Mouse (Mus musculus): ENCODE measurements around the gene St3gal2. TPM values are rescaled to one million over a fixed set of nuclear protein-coding genes. Genes with fewer than 3 reads are reported as not detected.
"Not testable (repeated sequence)": the region's sequence is repeated elsewhere in the genome, so short reads cannot be mapped to it uniquely, and the experiment has no call there.

St3gal2 gene
- polyA plus RNA-seq, 1 experiment from 2014 or later = 20.5 TPM

DNA sequence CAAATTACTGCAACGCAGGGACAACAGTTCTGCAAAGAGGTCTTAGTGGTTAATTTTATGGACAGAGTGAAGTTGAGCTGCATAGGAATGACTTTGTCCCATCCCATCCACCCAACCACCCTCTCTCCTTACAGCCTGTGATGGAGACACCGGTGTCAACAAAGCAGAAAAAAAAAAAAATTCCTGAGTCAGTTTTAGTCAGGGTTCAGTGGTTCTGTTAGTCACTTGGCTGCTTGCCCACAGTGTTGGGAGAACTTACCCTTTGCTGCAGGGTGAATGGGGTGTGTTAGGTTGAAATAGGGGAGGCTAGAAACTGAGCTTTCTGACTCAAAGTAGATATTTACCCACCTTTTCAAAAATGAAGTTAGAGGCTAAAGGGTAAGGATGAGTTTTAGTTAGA lies 2.3 kb upstream of the St3gal2 start:
- H3K4me2 ChIP-seq = no peak overlapping the region
- no peak overlapping the region for H3K9ac ChIP-seq
- H3K36me3 ChIP-seq = no peaks in the 10 kb centered on the region
- no peaks in the 10 kb centered on the region for H3K27me3 ChIP-seq
- WGBS = 56% methylated on average over 2 of the region's 2 CpGs
- peaks cover 22% of the 10 kb centered on the region for H3K4me1 ChIP-seq
- no peak overlapping the region for H3K4me3 ChIP-seq
- ATAC-seq (ENCODE audit: borderline replicate concordance, extremely low read depth, low FRiP score, low TSS enrichment) = no peak
- no peak overlapping the region for H3K27ac ChIP-seq
- H3K9me3 ChIP-seq = no peaks in the 10 kb centered on the region

DNA sequence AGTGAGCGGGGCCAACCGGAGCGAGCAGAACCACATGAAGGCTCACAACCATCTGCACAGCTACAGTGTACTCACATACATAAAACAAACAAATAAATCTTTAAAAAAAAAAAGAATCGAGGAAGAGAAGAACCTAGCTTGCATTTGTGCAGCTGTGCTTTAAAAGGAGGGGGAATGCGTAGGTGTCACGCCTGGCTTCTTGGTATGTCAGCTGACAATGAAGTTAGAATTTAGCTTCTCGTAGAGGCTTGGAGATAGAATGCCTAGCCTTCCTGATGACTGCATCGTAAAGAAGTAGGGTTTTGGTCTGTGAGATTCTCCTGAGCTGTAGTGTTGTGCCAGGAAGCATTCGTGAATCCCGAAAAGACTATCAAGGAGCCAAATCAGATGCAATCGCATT lies 1.7 kb upstream of the St3gal2 start:
- ATAC-seq (ENCODE audit: borderline replicate concordance, extremely low read depth, low FRiP score, low TSS enrichment) = no peak
- H3K27ac ChIP-seq = no peak overlapping the region
- H3K36me3 ChIP-seq = no peaks in the 10 kb centered on the region
- peaks cover 22% of the 10 kb centered on the region for H3K4me1 ChIP-seq
- H3K27me3 ChIP-seq = no peaks in the 10 kb centered on the region
- 80% methylated on average over 11 of the region's 11 CpGs for WGBS
- H3K4me3 ChIP-seq = no peak overlapping the region
- no peaks in the 10 kb centered on the region for H3K9me3 ChIP-seq
- H3K4me2 ChIP-seq = no peak overlapping the region
- H3K9ac ChIP-seq = no peak overlapping the region

DNA sequence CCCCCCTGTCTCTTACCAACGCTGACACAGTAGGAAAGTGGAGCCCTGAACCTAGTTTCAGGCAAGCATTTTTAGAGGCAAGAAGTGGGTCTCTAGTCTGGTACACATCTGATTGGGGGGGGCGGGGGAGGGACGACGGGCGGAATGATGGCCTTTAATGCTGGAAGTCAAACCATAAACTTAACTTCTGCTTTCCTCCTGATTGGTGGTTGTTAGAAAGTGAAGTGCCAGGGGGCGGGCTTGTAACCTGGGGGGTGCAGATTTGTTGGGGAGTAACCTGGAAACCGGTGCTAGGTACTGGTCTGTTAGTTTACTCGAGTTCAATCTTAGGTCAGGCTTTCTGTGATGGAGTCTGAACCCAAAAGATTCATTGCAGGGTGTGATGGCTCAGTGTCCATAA lies 1.3 kb upstream of the St3gal2 start:
- no peak for ATAC-seq (ENCODE audit: borderline replicate concordance, extremely low read depth, low FRiP score, low TSS enrichment)

GRCm38 (mm10) chr8:110920032-110920772 lies 480 bp downstream of the St3gal2 start:
- ATAC-seq (ENCODE audit: borderline replicate concordance, extremely low read depth, low FRiP score, low TSS enrichment) = peak; percentile 44; the same call in 1 of the 2 replicates
- 2% methylated on average over 33 of the region's 37 CpGs for WGBS
- Histone ChIP-seq H3K27me3 (no peaks in the 10 kb centered on the region), H3K36me3 (no peaks in the 10 kb centered on the region), H3K9me3 (no peaks in the 10 kb centered on the region), H3K27ac (peak overlapping the region; percentile 69), H3K4me2 (peak overlapping the region; percentile 71), H3K9ac (peak overlapping the region; percentile 92), H3K4me3 (peak overlapping the region; percentile 88), H3K4me1 (peaks cover 22% of the 10 kb centered on the region)

More for the DNA sequence above, 1.3 kb upstream of the St3gal2 start:
- WGBS = 53% methylated on average over 8 of the region's 8 CpGs
- Histone ChIP-seq H3K27ac (no peak overlapping the region), H3K4me3 (no peak overlapping the region), H3K9me3 (no peaks in the 10 kb centered on the region), H3K36me3 (no peaks in the 10 kb centered on the region), H3K4me2 (no peak overlapping the region), H3K27me3 (no peaks in the 10 kb centered on the region), H3K9ac (no peak overlapping the region), H3K4me1 (peaks cover 22% of the 10 kb centered on the region)

DNA sequence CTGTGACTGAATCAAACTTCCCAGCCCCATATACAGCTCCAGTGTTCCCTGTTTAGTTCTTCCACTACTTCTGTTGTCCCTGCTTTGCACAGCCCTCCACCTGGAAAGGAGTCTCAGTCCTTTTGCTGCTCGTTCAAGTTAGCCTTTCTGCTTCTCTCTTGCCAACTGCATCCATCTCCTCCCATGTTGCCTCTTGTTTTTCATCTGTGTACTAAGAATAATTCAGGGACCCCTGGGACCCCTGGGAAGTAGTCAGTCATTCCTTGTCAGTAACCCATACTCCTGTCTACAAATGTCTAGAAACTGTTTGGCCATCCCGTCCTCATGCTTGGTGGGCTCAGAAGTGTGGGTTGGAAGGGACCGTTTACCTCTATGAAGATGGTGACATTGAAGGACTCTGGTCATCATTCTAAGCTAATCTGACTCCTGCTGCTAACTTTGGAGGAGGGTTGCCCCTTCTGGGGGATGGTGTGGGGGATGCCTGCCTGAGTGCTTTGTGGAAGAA lies 1.1 kb downstream of the St3gal2 start:
- ATAC-seq (ENCODE audit: borderline replicate concordance, extremely low read depth, low FRiP score, low TSS enrichment) = no peak
- Histone ChIP-seq H3K4me1 (peaks cover 22% of the 10 kb centered on the region), H3K27ac (peak overlapping the region; percentile 69), H3K9ac (peak overlapping the region; percentile 92), H3K4me3 (peak overlapping the region; percentile 88), H3K27me3 (no peaks in the 10 kb centered on the region), H3K9me3 (no peaks in the 10 kb centered on the region), H3K36me3 (no peaks in the 10 kb centered on the region), H3K4me2 (peak overlapping the region; percentile 71)
- WGBS = 15% methylated on average over 3 of the region's 3 CpGs

GRCm38 (mm10) chr8:110921492-110922230 lies 1.9 kb downstream of the St3gal2 start:
- Histone ChIP-seq H3K4me1 (peaks cover 25% of the 10 kb centered on the region), H3K9ac (no peak overlapping the region)
- 29% methylated on average over 7 of the region's 7 CpGs for WGBS

GRCm38 (mm10) chr8:110925691-110926140 lies 6.0 kb downstream of the St3gal2 start:
- Histone ChIP-seq H3K27me3 (no peaks in the 10 kb centered on the region), H3K4me1 (peaks cover 17% of the 10 kb centered on the region), H3K27ac (no peak overlapping the region), H3K4me2 (no peak overlapping the region), H3K36me3 (no peaks in the 10 kb centered on the region), H3K9ac (no peak overlapping the region), H3K9me3 (no peaks in the 10 kb centered on the region), H3K4me3 (no peak overlapping the region)
- ATAC-seq (ENCODE audit: borderline replicate concordance, extremely low read depth, low FRiP score, low TSS enrichment) = no peak
- 70% methylated on average over 8 of the region's 8 CpGs for WGBS

More at GRCm38 (mm10) chr8:110921492-110922230, 1.9 kb downstream of the St3gal2 start:
- no peaks in the 10 kb centered on the region for H3K36me3 ChIP-seq
- no peaks in the 10 kb centered on the region for H3K27me3 ChIP-seq
- H3K9me3 ChIP-seq = no peaks in the 10 kb centered on the region
- peak overlapping the region; percentile 71 for H3K4me2 ChIP-seq
- peak; percentile 15; the same call in 1 of the 2 replicates for ATAC-seq (ENCODE audit: borderline replicate concordance, extremely low read depth, low FRiP score, low TSS enrichment)
- peak overlapping the region; percentile 69 for H3K27ac ChIP-seq
- H3K4me3 ChIP-seq = peak overlapping the region; percentile 88

DNA sequence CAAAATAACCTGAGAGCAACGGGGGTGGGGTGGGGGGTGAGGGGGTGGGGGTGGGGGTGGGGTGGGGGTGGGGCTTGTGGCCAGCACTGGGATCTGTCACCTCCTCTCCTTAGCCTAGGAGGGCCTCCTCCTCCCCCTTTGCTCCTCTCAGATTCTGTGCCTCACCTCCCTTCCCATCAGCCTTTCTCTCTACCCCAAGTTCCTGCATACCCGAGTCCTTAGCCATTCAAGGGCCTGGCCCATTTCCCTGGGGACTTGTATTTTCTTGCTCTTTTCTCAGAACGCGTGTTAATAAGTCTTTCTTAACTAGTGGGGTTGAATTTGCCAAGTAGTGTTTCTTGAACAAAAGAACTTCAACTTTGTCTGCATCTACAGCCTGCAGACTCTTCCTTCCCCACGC lies 7.0 kb downstream of the St3gal2 start:
- no peak for ATAC-seq (ENCODE audit: borderline replicate concordance, extremely low read depth, low FRiP score, low TSS enrichment)
- Histone ChIP-seq H3K36me3 (no peaks in the 10 kb centered on the region), H3K27me3 (no peaks in the 10 kb centered on the region), H3K4me1 (peaks cover 15% of the 10 kb centered on the region), H3K4me2 (no peak overlapping the region), H3K4me3 (no peak overlapping the region), H3K9ac (no peak overlapping the region), H3K9me3 (no peaks in the 10 kb centered on the region), H3K27ac (no peak overlapping the region)
- 47% methylated on average over 5 of the region's 5 CpGs for WGBS

- no peak overlapping the region for H3K9ac ChIP-seq
- 72% methylated on average over 7 of the region's 7 CpGs for WGBS
- no peak for ATAC-seq (ENCODE audit: borderline replicate concordance, extremely low read depth, low FRiP score, low TSS enrichment)
- no peak overlapping the region for H3K4me3 ChIP-seq
- no peaks in the 10 kb centered on the region for H3K9me3 ChIP-seq
- no peaks in the 10 kb centered on the region for H3K27me3 ChIP-seq
- H3K27ac ChIP-seq = no peak overlapping the region
- no peak overlapping the region for H3K4me2 ChIP-seq
- peaks cover 14% of the 10 kb centered on the region for H3K4me1 ChIP-seq
- H3K36me3 ChIP-seq = no peaks in the 10 kb centered on the region
Observed at GRCm38 (mm10) chr8:110928435-110928834, 8.7 kb downstream of the St3gal2 start.

DNA sequence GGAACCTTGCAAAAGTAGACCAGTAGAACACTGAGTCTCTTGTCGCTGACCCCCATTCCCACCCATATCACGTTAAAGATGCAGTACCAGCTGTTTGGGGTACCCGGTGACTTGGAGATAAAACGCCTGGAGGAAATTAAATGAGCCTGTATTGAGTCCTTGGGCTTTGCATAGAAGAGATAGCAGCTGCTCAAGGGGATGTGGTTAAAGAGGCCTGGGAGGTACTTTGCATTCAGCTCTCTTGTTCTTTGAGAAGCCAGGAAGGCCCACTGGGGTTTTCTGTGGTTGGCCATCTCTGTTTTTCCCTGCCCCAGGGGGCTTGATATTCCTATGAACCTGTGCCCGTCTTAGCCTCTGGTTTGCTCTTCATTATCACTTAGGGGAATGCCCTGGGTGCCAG lies 9.3 kb downstream of the St3gal2 start:
- Histone ChIP-seq H3K4me1 (peaks cover 14% of the 10 kb centered on the region), H3K9ac (no peak overlapping the region), H3K4me2 (no peak overlapping the region), H3K4me3 (no peak overlapping the region), H3K9me3 (no peaks in the 10 kb centered on the region), H3K27me3 (no peaks in the 10 kb centered on the region), H3K36me3 (no peaks in the 10 kb centered on the region), H3K27ac (no peak overlapping the region)
- ATAC-seq (ENCODE audit: borderline replicate concordance, extremely low read depth, low FRiP score, low TSS enrichment) = no peak
- WGBS = 61% methylated on average over 5 of the region's 5 CpGs

DNA sequence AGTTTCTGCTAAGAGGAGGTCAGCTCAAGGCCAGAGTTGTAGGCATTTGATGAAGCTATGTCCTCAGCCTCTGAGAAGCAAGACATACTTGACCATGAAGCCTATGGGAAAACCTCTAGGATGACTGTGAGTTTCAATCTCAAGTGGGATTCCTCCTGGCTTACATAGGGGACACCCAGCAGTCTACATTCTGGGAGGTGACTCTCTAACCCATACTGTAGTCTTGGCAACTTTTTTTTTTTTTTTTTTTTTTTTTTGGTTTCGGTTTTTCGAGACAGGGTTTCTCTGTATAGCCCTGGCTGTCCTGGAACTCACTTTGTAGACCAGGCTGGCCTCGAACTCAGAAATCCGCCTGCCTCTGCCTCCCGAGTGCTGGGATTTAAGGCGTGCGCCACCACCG lies 9.9 kb downstream of the St3gal2 start:
- not testable (repeated sequence) for H3K9me3 ChIP-seq; ATAC-seq (ENCODE audit: borderline replicate concordance, extremely low read depth, low FRiP score, low TSS enrichment); H3K9ac ChIP-seq; H3K4me2 ChIP-seq; H3K4me3 ChIP-seq; H3K27ac ChIP-seq; H3K36me3 ChIP-seq; H3K27me3 ChIP-seq
- peaks cover 14% of the 10 kb centered on the region for H3K4me1 ChIP-seq
- 91% methylated on average over 8 of the region's 8 CpGs for WGBS
